Mouse (Mus musculus): Measurements from ENCODE around the gene Mbnl2. TPM values are rescaled to one million over a fixed set of nuclear protein-coding genes. Genes with fewer than 3 reads are reported as not detected.

Mbnl2 gene
- polyA plus RNA-seq, 1 experiment from 2014 or later, result 129 TPM

DNA sequence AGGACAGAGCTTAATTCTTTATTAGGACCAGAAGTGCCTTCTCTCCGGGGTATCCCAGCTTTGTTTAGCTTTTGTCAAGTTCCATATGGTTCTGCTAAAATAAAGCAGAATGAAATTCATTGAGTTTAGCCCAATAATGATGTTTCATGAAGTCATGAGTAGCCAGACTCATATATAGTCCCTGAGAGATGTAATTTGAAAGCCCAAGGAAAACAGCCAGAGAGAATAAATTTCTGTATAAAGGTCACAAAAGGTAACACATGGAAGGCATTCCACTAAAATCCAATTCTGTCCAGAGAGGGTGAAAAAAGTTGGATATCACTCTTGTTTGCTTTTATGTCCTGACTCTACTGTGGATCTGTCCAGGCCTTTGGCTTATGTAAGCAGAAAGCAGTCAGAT is 159.4 kb downstream of the Mbnl2 start:
- no peak for ATAC-seq (ENCODE audit: insufficient number of reproducible peaks, insufficient read depth, low FRiP score, low read depth)
- Histone ChIP-seq H3K36me3 (ENCODE audit: control insufficient read depth, insufficient read depth, low read length) (peaks cover 26% of the 10 kb centered on the region), H3K9me3 (ENCODE audit: control insufficient read depth, low read length) (no peaks in the 10 kb centered on the region)

DNA sequence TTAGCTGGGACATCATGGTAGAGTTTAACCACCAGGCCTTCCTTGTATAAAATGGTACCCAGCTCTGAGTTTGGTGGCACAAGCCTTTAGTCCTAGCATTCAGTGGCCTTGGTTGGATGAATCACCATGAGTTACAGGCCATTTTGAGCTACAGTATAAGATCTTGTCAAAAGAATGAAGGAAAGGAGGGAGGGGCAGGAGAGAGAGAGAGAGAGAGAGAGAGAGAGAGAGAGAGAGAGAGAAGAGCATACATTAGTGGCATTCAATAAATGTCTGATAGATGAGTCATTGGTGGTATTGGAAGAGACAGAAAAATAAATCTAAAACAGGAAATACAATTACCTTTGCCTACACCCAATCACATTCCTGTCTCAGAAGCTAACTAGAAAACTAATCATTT is 165.2 kb downstream of the Mbnl2 start:
- Histone ChIP-seq H3K27me3 (ENCODE audit: control insufficient read depth, insufficient read depth, low read length) (no peaks in the 10 kb centered on the region), H3K4me1 (ENCODE audit: control insufficient read depth in 2 of 2, insufficient read depth in 2 of 2, low read length in 2 of 2) (no peaks in the 10 kb centered on the region), H3K9me3 (ENCODE audit: control insufficient read depth, low read length) (no peaks in the 10 kb centered on the region), H3K9ac (ENCODE audit: low read length) (no peak overlapping the region), H3K4me2 (ENCODE audit: low read length) (no peak overlapping the region), H3K4me3 (ENCODE audit: control insufficient read depth in 1 of 2, insufficient read depth in 1 of 2, low read depth in 1 of 2, low read length in 2 of 2) (no peak overlapping the region), H3K36me3 (ENCODE audit: control insufficient read depth, insufficient read depth, low read length) (peaks cover 8% of the 10 kb centered on the region; the same call in 1 of the 2 replicates), H3K27ac (replicated peaks in 1 of 2; ENCODE audit: control insufficient read depth in 1 of 2, insufficient read depth in 1 of 2, low read depth in 2 of 2, low read length in 2 of 2) (no peak overlapping the region)
- ATAC-seq (ENCODE audit: insufficient number of reproducible peaks, insufficient read depth, low FRiP score, low read depth), result no peak

More for the DNA sequence above, 159.4 kb downstream of the Mbnl2 start:
- Histone ChIP-seq H3K4me3 (ENCODE audit: control insufficient read depth in 1 of 2, insufficient read depth in 1 of 2, low read depth in 1 of 2, low read length in 2 of 2) (no peak overlapping the region), H3K4me1 (ENCODE audit: control insufficient read depth in 2 of 2, insufficient read depth in 2 of 2, low read length in 2 of 2) (no peaks in the 10 kb centered on the region), H3K27ac (replicated peaks in 1 of 2; ENCODE audit: control insufficient read depth in 1 of 2, insufficient read depth in 1 of 2, low read depth in 2 of 2, low read length in 2 of 2) (no peak overlapping the region), H3K9ac (ENCODE audit: low read length) (no peak overlapping the region), H3K4me2 (ENCODE audit: low read length) (no peak overlapping the region), H3K27me3 (ENCODE audit: control insufficient read depth, insufficient read depth, low read length) (no peaks in the 10 kb centered on the region)
- 90% methylated on average over 1 of the region's 1 CpGs for WGBS

- no peak overlapping the region for H3K4me2 ChIP-seq (ENCODE audit: low read length)
- 82% methylated on average over 4 of the region's 4 CpGs for WGBS
- H3K27me3 ChIP-seq (ENCODE audit: control insufficient read depth, insufficient read depth, low read length), result no peaks in the 10 kb centered on the region
- peaks cover 3% of the 10 kb centered on the region; the same call in 1 of the 2 replicates for H3K36me3 ChIP-seq (ENCODE audit: control insufficient read depth, insufficient read depth, low read length)
- H3K4me1 ChIP-seq (ENCODE audit: control insufficient read depth in 2 of 2, insufficient read depth in 2 of 2, low read length in 2 of 2), result no peaks in the 10 kb centered on the region
- no peaks in the 10 kb centered on the region for H3K9me3 ChIP-seq (ENCODE audit: control insufficient read depth, low read length)
- ATAC-seq (ENCODE audit: insufficient number of reproducible peaks, insufficient read depth, low FRiP score, low read depth), result no peak
- no peak overlapping the region for H3K9ac ChIP-seq (ENCODE audit: low read length)
- no peak overlapping the region for H3K27ac ChIP-seq (replicated peaks in 1 of 2; ENCODE audit: control insufficient read depth in 1 of 2, insufficient read depth in 1 of 2, low read depth in 2 of 2, low read length in 2 of 2)
- H3K4me3 ChIP-seq (ENCODE audit: control insufficient read depth in 1 of 2, insufficient read depth in 1 of 2, low read depth in 1 of 2, low read length in 2 of 2), result no peak overlapping the region
Observed at GRCm38 (mm10) chr14:120441256-120441655, 165.8 kb downstream of the Mbnl2 start.

DNA sequence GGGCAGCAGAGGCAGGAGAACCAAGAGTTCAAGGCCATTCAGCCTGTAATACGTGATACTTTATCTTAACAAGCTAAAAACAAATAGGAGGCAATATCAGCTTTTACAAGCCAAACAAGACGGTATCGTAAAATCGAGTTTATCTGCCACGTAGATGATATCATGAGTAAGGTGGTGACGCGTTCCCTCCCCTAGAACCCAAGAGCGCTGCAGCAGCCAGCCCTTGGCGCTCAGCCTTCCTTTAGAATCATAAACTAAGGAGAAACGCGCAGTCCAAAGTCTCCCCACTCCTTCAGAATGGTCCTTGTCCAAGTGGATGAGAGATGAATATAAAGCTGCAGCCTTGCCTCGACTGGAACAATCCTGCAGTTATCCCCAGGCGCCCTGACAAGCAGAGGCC is 166.4 kb downstream of the Mbnl2 start:
- no peaks in the 10 kb centered on the region for H3K27me3 ChIP-seq (ENCODE audit: control insufficient read depth, insufficient read depth, low read length)
- WGBS, result 89% methylated on average over 13 of the region's 13 CpGs
- H3K27ac ChIP-seq (replicated peaks in 1 of 2; ENCODE audit: control insufficient read depth in 1 of 2, insufficient read depth in 1 of 2, low read depth in 2 of 2, low read length in 2 of 2), result no peak overlapping the region
- no peak overlapping the region for H3K4me2 ChIP-seq (ENCODE audit: low read length)
- H3K9ac ChIP-seq (ENCODE audit: low read length), result no peak overlapping the region
- H3K4me1 ChIP-seq (ENCODE audit: control insufficient read depth in 2 of 2, insufficient read depth in 2 of 2, low read length in 2 of 2), result no peaks in the 10 kb centered on the region
- peaks cover 2% of the 10 kb centered on the region; the same call in 1 of the 2 replicates for H3K36me3 ChIP-seq (ENCODE audit: control insufficient read depth, insufficient read depth, low read length)
- no peak overlapping the region for H3K4me3 ChIP-seq (ENCODE audit: control insufficient read depth in 1 of 2, insufficient read depth in 1 of 2, low read depth in 1 of 2, low read length in 2 of 2)
- no peaks in the 10 kb centered on the region for H3K9me3 ChIP-seq (ENCODE audit: control insufficient read depth, low read length)
- ATAC-seq (ENCODE audit: insufficient number of reproducible peaks, insufficient read depth, low FRiP score, low read depth), result no peak

GRCm38 (mm10) chr14:120454221-120454620 is 178.8 kb downstream of the Mbnl2 start:
- no peaks in the 10 kb centered on the region for H3K4me1 ChIP-seq (ENCODE audit: control insufficient read depth in 2 of 2, insufficient read depth in 2 of 2, low read length in 2 of 2)
- no peak overlapping the region for H3K9ac ChIP-seq (ENCODE audit: low read length)
- H3K27ac ChIP-seq (replicated peaks in 1 of 2; ENCODE audit: control insufficient read depth in 1 of 2, insufficient read depth in 1 of 2, low read depth in 2 of 2, low read length in 2 of 2), result no peak overlapping the region
- no peak overlapping the region for H3K4me3 ChIP-seq (ENCODE audit: control insufficient read depth in 1 of 2, insufficient read depth in 1 of 2, low read depth in 1 of 2, low read length in 2 of 2)
- H3K4me2 ChIP-seq (ENCODE audit: low read length), result no peak overlapping the region
- H3K9me3 ChIP-seq (ENCODE audit: control insufficient read depth, low read length), result peaks cover 5% of the 10 kb centered on the region; the same call in 1 of the 2 replicates
- no peaks in the 10 kb centered on the region for H3K27me3 ChIP-seq (ENCODE audit: control insufficient read depth, insufficient read depth, low read length)
- WGBS, result 84% methylated on average over 7 of the region's 7 CpGs
- ATAC-seq (ENCODE audit: insufficient number of reproducible peaks, insufficient read depth, low FRiP score, low read depth), result no peak
- no peaks in the 10 kb centered on the region for H3K36me3 ChIP-seq (ENCODE audit: control insufficient read depth, insufficient read depth, low read length)

DNA sequence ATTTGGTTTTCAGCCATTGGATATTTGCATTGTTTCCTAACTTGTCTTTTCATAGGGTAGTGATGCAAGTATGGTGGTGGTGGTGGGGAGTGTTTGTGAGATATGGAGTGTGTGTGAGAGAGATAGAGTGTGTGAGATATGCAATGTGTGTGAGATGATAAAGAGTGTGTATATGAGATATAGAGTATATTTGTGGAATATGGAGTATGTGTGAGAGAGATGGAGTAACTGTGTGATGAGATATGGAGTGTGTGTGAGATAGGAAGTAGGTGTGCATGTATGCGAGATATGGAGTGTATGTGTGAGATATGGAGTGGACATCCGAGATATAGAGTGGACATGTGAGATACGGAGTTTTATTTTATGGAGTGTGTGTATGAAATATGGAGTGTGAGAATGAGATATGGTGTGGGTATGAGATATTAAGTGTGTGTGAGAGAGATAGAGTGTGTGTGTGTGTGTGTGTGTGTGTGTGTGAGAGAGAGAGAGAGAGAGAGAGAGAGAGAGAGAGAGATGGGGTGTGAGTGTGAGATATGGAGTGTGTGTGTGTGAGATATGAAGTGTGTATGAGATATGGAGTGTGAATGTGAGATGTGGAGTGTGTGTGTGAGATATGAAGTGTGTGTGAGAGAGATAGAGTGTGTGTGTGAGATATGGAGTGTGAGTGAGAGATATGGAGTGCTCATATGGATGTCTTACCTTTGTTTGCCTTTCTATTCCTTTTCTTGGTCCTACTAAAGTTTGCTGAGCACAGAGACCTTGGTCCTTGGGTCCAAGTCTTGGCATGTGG is 188.7 kb downstream of the Mbnl2 start:
- Histone ChIP-seq H3K4me2 (ENCODE audit: low read length) (no peak overlapping the region), H3K9me3 (ENCODE audit: control insufficient read depth, low read length) (no peaks in the 10 kb centered on the region), H3K27ac (replicated peaks in 1 of 2; ENCODE audit: control insufficient read depth in 1 of 2, insufficient read depth in 1 of 2, low read depth in 2 of 2, low read length in 2 of 2) (no peak overlapping the region), H3K4me1 (ENCODE audit: control insufficient read depth in 2 of 2, insufficient read depth in 2 of 2, low read length in 2 of 2) (no peaks in the 10 kb centered on the region), H3K27me3 (ENCODE audit: control insufficient read depth, insufficient read depth, low read length) (no peaks in the 10 kb centered on the region), H3K36me3 (ENCODE audit: control insufficient read depth, insufficient read depth, low read length) (no peaks in the 10 kb centered on the region), H3K9ac (ENCODE audit: low read length) (no peak overlapping the region), H3K4me3 (ENCODE audit: control insufficient read depth in 1 of 2, insufficient read depth in 1 of 2, low read depth in 1 of 2, low read length in 2 of 2) (no peak overlapping the region)
- no peak for ATAC-seq (ENCODE audit: insufficient number of reproducible peaks, insufficient read depth, low FRiP score, low read depth)
- WGBS, result 77% methylated on average over 3 of the region's 3 CpGs

- Histone ChIP-seq H3K4me3 (ENCODE audit: control insufficient read depth in 1 of 2, insufficient read depth in 1 of 2, low read depth in 1 of 2, low read length in 2 of 2) (no peak overlapping the region), H3K27ac (replicated peaks in 1 of 2; ENCODE audit: control insufficient read depth in 1 of 2, insufficient read depth in 1 of 2, low read depth in 2 of 2, low read length in 2 of 2) (no peak overlapping the region), H3K4me2 (ENCODE audit: low read length) (no peak overlapping the region), H3K9ac (ENCODE audit: low read length) (no peak overlapping the region), H3K4me1 (ENCODE audit: control insufficient read depth in 2 of 2, insufficient read depth in 2 of 2, low read length in 2 of 2) (no peaks in the 10 kb centered on the region; a peak in 1 of 4 replicates), H3K36me3 (ENCODE audit: control insufficient read depth, insufficient read depth, low read length) (no peaks in the 10 kb centered on the region), H3K27me3 (ENCODE audit: control insufficient read depth, insufficient read depth, low read length) (no peaks in the 10 kb centered on the region), H3K9me3 (ENCODE audit: control insufficient read depth, low read length) (no peaks in the 10 kb centered on the region)
- no peak for ATAC-seq (ENCODE audit: insufficient number of reproducible peaks, insufficient read depth, low FRiP score, low read depth)
- WGBS, result 62% methylated on average over 4 of the region's 4 CpGs
Observed at GRCm38 (mm10) chr14:120466816-120467215, 191.3 kb downstream of the Mbnl2 start.

Measured in heart, embryonic 14.5 days (tissue).